Mouse (Mus musculus): ENCODE measurements around the gene Nfic.

DNA sequence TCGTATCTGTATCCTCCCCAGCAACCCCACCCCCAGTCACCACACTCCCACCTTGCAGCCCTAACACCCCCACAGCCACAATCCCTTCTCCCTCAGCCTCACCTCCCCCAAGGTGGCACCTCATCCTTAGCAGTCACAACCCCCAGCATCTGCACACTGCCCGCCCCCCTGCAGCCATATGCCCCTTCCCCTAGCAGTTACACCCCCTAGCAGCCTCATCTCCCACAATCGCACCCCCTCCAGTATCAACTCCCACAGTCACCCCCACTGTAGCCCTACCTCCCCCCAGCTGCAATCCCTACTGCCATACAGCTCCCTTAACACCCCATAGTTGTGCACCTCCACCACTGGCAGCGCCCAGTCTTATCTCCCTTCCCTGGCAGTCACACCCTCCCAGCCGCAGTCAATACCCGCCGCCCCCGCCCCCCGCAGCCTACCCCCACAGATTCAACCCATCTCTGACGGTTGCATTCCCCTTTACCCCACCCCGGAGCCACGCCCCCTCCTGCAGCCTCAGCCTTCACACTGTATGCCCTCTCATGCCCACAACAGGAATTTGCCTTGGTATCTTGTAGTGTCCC, 1.6 kb upstream of the Nfic start:
- TF ChIP-seq CTCF (IDR thresholded peaks at IDR 0.05; ENCODE audit: low read depth, low read length) (no peak), POLR2A (IDR thresholded peaks at IDR 0.05; ENCODE audit: insufficient read depth, low read length) (no peak), EP300 (IDR thresholded peaks at IDR 0.05; ENCODE audit: insufficient read depth, low read depth, low read length) (no peak)

Measured in ES-Bruce4 (cell line).